Mouse (Mus musculus): ENCODE results near the gene Tmc8. TPM values are rescaled to one million over a fixed set of nuclear protein-coding genes. Genes with fewer than 3 reads are reported as not detected.

Gene Tmc8
- 28.6 and 35.7 TPM in 2 replicates for polyA plus RNA-seq (2012; rRNA removed)

GRCm38 (mm10) chr11:117781993-117782704, at the start of gene Tmc8, which contains the start of gene Tmc6:
Gene Tmc8, plus strand, starts transcription at chr11:117782076.
Gene Tmc6, minus strand, starts transcription at chr11:117782198.

GRCm38 (mm10) chr11:117797511-117798159, 15.8 kb downstream of the Tmc8 start, which contains the start of gene 6030468B19Rik:
Gene 6030468B19Rik, plus strand, starts transcription at chr11:117797660.

GRCm38 (mm10) chr11:117809407-117810311, 27.8 kb downstream of the Tmc8 start, which contains the start of the genes Gm20708 and Syngr2:
Gene Gm20708, plus strand, starts transcription at chr11:117809668.
Gene Syngr2, plus strand, starts transcription at chr11:117809668.

GRCm38 (mm10) chr11:117825333-117826101, 43.6 kb downstream of the Tmc8 start, which contains the start of the genes Afmid and Tk1:
Gene Afmid, plus strand, starts transcription at chr11:117825924.
Gene Tk1, minus strand, starts transcription at chr11:117826092.

Other genes starting within 250 kb of the Tmc8 start
- 16.9 and 17.6 TPM in 2 replicates for gene Tnrc6c, start 127.8 kb upstream of the Tmc8 start, polyA plus RNA-seq (2012; rRNA removed)
- 103 and 111 TPM in 2 replicates for gene Tmc6, start 122 bp downstream of the Tmc8 start, polyA plus RNA-seq (2012; rRNA removed)
- 0.28 and 0.38 TPM in 2 replicates for gene 6030468B19Rik, start 15.6 kb downstream of the Tmc8 start, polyA plus RNA-seq (2012; rRNA removed)
- 0.12 TPM in 1 of 2 replicates, not detected in the other for gene Gm20708, start 27.6 kb downstream of the Tmc8 start, polyA plus RNA-seq (2012; rRNA removed)
- 338 and 560 TPM in 2 replicates for gene Syngr2, start 27.6 kb downstream of the Tmc8 start, polyA plus RNA-seq (2012; rRNA removed)
- gene Afmid, start 43.8 kb downstream of the Tmc8 start, polyA plus RNA-seq (2012; rRNA removed) = 12.5 and 14.7 TPM in 2 replicates
- gene Tk1, start 44.0 kb downstream of the Tmc8 start, polyA plus RNA-seq (2012; rRNA removed) = 42.2 and 49.5 TPM in 2 replicates
- gene Birc5, start 67.2 kb downstream of the Tmc8 start, polyA plus RNA-seq (2012; rRNA removed) = 9.9 and 12.5 TPM in 2 replicates
- gene Tmem235, start 78.7 kb downstream of the Tmc8 start, polyA plus RNA-seq (2012; rRNA removed) = 0.07 TPM in 1 of 2 replicates, not detected in the other
- gene Tha1, start 91.4 kb downstream of the Tmc8 start, polyA plus RNA-seq (2012; rRNA removed) = 31.2 and 33.4 TPM in 2 replicates
- 18.9 and 26.0 TPM in 2 replicates for gene Socs3, start 188.0 kb downstream of the Tmc8 start, polyA plus RNA-seq (2012; rRNA removed)
- gene Pgs1, start 204.2 kb downstream of the Tmc8 start, polyA plus RNA-seq (2012; rRNA removed) = 54.5 and 66.6 TPM in 2 replicates

All from colon, adult 2 months (tissue).